Mouse (Mus musculus): Measurements from ENCODE around the gene Plp2. TPM values are rescaled to one million over a fixed set of nuclear protein-coding genes. Genes with fewer than 3 reads are reported as not detected.
"Not testable (repeated sequence)": the region's sequence is repeated elsewhere in the genome, so short reads cannot be mapped to it uniquely, and the experiment has no call there.

Plp2 gene
- total RNA-seq (2017) = 42.5 and 44.7 TPM in 2 replicates

- no peak for ATAC-seq (replicated peaks; ENCODE audit: low read depth, poor library complexity, severe bottlenecking)
Observed at GRCm38 (mm10) chrX:7670921-7671623, at the start of gene Plp2. Gene Plp2, minus strand, starts transcription at chrX:7671390.

GRCm38 (mm10) chrX:7716058-7716457 lies 44.9 kb upstream of the Plp2 start:
- not testable (repeated sequence) for ATAC-seq (replicated peaks; ENCODE audit: low read depth, poor library complexity, severe bottlenecking)

GRCm38 (mm10) chrX:7714135-7714899 lies 43.1 kb upstream of the Plp2 start, which contains the start of gene Wdr45:
Gene Wdr45, plus strand, starts transcription at chrX:7714333.
- peak; percentile 98 for ATAC-seq (replicated peaks; ENCODE audit: low read depth, poor library complexity, severe bottlenecking)

GRCm38 (mm10) chrX:7713764-7714134 lies 42.6 kb upstream of the Plp2 start:
- ATAC-seq (replicated peaks; ENCODE audit: low read depth, poor library complexity, severe bottlenecking) = peak; percentile 42; the same call in 1 of the 2 replicates

GRCm38 (mm10) chrX:7696954-7697381 lies 25.8 kb upstream of the Plp2 start, which contains the start of gene Gpkow:
Gene Gpkow, plus strand, starts transcription at chrX:7697131.
- peak; percentile 99 for ATAC-seq (replicated peaks; ENCODE audit: low read depth, poor library complexity, severe bottlenecking)

GRCm38 (mm10) chrX:7696520-7696919 lies 25.3 kb upstream of the Plp2 start:
- 0 out of 2 replicates have a peak, but pooled peaks have one; percentile 4 for ATAC-seq (replicated peaks; ENCODE audit: low read depth, poor library complexity, severe bottlenecking)

- peak; percentile 50 for ATAC-seq (replicated peaks; ENCODE audit: low read depth, poor library complexity, severe bottlenecking)
Observed at GRCm38 (mm10) chrX:7692862-7693261, 21.7 kb upstream of the Plp2 start.

- no peak for ATAC-seq (replicated peaks; ENCODE audit: low read depth, poor library complexity, severe bottlenecking)
Observed at GRCm38 (mm10) chrX:7690486-7690885, 19.3 kb upstream of the Plp2 start.

DNA sequence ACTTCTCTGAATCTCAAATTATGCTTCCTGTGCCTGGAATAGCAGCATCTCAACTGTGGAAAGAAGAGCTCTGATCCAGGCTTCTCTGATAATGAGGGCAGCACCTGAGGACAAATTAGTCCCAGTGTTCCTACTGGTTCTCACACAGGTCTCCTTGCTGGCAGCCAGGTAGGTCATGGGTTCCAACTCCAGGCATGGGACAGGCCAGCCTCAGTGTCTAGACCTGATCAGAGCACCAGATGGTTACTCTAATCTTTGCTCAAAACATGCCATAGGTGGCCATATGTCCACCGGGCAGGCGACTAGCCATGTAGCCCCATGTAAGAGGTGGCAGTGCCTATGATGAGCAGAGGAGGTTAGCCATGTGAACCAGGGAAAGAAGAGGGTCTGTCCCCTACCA lies 17.1 kb upstream of the Plp2 start:
- ATAC-seq (replicated peaks; ENCODE audit: low read depth, poor library complexity, severe bottlenecking) = no peak

- ATAC-seq (replicated peaks; ENCODE audit: low read depth, poor library complexity, severe bottlenecking) = no peak
Observed at GRCm38 (mm10) chrX:7680864-7681263, 9.7 kb upstream of the Plp2 start, which contains the start of gene Magix. Gene Magix, minus strand, starts transcription at chrX:7681251.

DNA sequence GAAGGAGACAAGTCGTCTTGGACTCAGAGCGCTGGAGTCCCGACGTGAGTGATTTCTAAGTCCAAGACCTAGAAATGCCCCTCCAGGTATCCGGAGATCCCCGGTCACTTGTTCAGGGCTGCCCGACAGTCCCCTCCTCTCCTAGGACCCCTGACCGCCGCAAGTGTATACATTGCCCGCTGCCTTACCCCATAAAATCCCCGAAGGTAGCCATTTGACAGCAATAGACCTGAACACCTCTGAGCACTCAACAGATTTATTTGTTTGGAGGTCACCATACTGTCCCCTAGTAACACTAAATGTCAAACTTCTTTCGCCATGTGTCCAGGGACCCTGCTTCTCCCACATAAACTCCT lies 8.8 kb upstream of the Plp2 start:
- 0 out of 2 replicates have a peak, but pooled peaks have one; percentile 6 for ATAC-seq (replicated peaks; ENCODE audit: low read depth, poor library complexity, severe bottlenecking)

- ATAC-seq (replicated peaks; ENCODE audit: low read depth, poor library complexity, severe bottlenecking) = peak; percentile 97
Observed at GRCm38 (mm10) chrX:7679405-7680056, 8.3 kb upstream of the Plp2 start.

DNA sequence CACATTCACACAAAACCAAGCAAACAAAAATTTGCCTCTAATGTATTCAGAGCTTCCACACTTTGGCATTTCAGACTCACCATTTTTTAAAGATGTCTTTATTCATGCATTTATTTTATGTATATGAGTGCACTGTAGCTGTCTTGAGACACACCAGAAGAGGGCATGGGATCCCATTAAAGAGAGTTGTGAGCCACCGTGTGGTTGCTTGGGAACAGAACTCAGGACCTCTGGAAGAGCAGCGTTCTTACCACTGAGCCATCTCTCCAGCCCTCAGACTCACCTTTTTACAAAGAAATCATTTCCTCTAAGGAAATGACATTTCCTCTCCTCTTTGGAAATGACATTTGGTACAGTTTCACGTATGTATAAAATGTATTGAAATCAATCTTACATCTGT lies 7.8 kb upstream of the Plp2 start:
- no peak for ATAC-seq (replicated peaks; ENCODE audit: low read depth, poor library complexity, severe bottlenecking)

DNA sequence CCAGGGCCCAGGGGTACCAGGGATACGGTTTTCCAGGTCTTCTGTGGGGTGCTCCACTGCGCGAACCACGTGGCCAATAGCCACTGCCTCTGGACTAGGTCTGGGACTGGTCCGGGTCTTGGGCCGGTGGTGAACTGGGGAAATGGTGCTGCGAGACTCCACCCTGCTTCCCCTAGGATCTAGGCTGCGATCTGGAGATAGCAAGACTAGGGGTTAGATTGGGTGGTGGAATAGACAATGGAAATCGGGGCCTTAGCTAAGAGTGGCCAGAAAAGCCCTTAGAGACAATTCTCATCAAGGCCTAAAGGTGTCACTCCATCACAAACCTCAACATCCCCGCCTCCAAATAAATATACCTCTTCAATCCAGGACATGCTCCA lies 3.8 kb upstream of the Plp2 start:
- ATAC-seq (replicated peaks; ENCODE audit: low read depth, poor library complexity, severe bottlenecking) = no peak

DNA sequence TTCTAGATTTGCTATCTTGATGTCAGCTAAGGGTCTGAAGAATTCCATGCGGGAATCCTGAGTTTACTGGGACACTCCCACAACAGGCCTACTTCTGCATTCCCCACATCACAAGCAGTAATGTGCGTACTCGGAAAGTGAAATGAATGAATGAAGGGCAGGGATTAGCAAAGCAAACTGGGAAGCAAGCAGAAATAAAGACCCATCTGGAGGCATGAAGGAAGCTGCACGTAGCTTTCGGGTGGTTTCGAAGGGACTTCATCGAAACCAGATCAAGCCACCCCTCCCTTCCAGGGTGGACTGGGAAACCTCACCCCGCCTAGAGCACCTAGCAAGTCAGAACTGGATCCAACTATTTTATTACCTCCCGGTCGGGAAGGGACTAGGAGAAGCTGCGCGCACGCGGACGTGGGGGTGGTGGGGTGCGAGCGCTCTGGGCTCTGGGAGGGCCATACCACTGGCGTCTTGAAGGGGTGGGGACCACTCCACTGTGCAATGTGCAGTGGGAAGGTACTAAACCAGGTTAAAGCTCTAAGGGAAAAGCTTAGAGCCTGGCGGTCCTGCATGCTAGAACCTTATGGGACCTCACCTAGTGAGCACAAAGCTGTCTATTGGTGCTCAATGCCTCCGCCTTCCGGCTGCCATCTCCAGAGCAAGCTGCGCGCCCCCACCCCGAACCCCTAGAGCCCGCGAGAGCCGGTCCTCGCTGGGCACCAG lies 3.3 kb upstream of the Plp2 start:
- ATAC-seq (replicated peaks; ENCODE audit: low read depth, poor library complexity, severe bottlenecking) = 0 out of 2 replicates have a peak, but pooled peaks have one; percentile 12

GRCm38 (mm10) chrX:7673578-7674281 lies 2.5 kb upstream of the Plp2 start:
- peak; percentile 55 for ATAC-seq (replicated peaks; ENCODE audit: low read depth, poor library complexity, severe bottlenecking)

GRCm38 (mm10) chrX:7672739-7673138 lies 1.5 kb upstream of the Plp2 start:
- ATAC-seq (replicated peaks; ENCODE audit: low read depth, poor library complexity, severe bottlenecking) = no peak

GRCm38 (mm10) chrX:7670390-7670881 lies 754 bp downstream of the Plp2 start:
- ATAC-seq (replicated peaks; ENCODE audit: low read depth, poor library complexity, severe bottlenecking) = peak; percentile 62

DNA sequence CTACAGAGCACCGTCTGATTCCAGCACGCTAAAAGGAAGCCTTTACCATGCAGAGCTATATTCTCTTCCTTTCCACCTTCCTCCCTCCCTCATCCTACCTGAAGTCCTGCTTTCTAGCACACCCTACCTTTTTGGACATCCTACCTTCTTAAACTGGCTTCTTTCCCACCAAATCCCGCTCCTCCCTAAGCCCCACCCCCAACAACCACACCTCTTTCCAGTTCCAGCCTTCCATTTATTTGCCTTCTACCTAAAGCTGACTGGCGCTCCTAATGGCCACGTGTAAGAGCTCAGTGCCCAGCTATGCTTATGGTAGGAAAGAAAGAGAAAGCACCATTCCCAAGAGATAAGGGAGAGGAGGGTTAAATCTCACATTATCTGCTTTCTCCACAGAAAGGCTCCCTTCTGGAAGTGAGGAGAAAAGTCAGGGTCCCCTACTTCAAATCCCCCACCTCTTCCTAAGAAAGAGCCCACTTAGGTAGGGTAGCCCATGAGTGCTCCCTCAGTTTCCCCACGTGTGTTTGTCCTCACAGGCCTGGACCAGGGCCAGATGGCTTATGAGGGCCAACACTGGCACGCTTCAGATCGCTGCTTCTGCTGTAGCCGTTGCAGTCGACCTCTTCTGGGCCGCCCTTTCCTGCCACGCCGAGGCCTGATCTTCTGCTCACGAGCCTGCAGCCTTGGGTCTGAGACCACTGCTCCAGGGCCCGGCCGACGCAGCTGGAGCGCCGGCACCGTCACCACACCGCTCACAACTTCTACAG lies 5.3 kb downstream of the Plp2 start:
- ATAC-seq (replicated peaks; ENCODE audit: low read depth, poor library complexity, severe bottlenecking) = no peak

All from common myeloid progenitor, adult 5-6 weeks (primary cell).